Mouse (Mus musculus): ENCODE measurements around the gene Lman1l. TPM values are rescaled to one million over a fixed set of nuclear protein-coding genes. Genes with fewer than 3 reads are reported as not detected.

Lman1l gene
- polyA plus RNA-seq, 1 experiment: not detected

DNA sequence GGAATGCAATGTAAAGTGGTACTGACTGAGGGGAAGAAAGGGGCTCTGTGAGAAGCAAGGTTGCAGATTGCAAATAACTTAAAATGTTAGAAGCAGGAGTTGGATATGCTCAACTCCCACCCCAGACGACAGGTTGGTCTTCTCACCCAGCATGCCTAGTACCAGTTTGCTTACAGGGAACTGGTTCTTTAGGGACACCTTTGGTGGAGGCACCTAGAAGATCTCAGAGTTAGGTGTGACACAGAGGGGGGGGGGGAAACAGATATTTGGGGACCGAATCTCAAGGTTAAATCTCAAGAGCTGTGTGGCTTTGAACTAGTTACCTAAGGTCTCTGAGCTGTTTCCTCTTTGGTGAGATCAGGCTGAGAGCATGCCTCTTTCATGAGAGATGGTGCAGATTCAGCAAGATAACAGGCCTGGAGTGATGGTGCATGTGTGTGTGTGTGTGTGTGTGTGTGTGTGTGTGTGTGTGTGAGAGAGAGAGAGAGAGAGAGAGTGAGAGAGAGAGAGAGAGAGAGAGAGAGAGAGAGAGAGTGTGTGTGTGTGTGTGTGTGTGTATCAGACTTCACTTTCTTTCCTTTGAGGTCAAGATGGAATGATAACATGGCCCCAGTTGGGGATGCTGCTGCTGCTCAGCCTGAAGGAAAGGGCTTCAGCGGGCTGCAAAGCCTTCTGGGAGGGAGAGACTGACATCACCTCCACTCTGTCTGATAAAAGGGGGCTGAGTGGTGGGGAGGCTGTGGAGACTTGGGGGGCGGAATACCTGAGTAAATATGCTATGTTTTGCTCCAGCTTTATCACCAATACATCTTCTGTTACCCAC, 26.9 kb upstream of the Lman1l start:
- Histone ChIP-seq H3K4me1 (ENCODE audit: control insufficient read depth, insufficient read depth, low read length) (peaks cover 5% of the 10 kb centered on the region; the same call in 1 of the 2 replicates), H3K4me3 (ENCODE audit: insufficient read depth, low read length) (no peak overlapping the region), H3K27ac (ENCODE audit: insufficient read depth, low read length) (no peak overlapping the region)
- no peak for TF ChIP-seq CTCF (IDR thresholded peaks at IDR 0.05; ENCODE audit: borderline replicate concordance, insufficient read depth, low read length)
- no peak for TF ChIP-seq POLR2A (IDR thresholded peaks at IDR 0.05; ENCODE audit: low read depth, low read length)

DNA sequence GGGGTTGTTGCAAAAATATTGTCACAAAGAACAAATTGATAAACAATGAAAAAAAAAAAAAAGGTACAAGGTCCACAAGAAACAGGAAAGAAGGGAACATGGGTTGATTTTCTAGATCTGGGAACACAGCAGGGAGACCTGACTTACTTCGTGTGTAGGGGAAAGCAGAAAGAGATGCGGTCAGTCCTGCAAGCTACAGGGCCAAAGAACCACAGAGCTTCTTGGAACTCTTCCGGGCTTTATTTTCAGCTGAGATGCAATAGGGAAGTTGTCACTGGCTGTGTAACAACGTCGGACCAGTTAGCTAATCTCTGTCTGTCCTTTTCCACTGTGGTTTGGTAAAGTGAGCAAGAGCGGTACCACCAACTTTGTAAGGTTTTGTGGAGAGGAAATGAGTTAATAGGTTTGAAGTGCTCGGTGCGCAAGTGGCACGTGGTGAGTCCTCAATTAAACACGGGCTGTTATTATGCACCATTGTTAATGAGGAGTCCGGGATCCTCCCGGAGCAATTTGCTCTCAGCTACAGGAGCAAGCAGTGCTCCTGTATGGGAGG, 26.1 kb upstream of the Lman1l start:
- H3K4me3 ChIP-seq (ENCODE audit: insufficient read depth, low read length): no peak overlapping the region
- no peak for TF ChIP-seq POLR2A (IDR thresholded peaks at IDR 0.05; ENCODE audit: low read depth, low read length)
- TF ChIP-seq CTCF (IDR thresholded peaks at IDR 0.05; ENCODE audit: borderline replicate concordance, insufficient read depth, low read length): no peak
- peaks cover 5% of the 10 kb centered on the region; the same call in 1 of the 2 replicates for H3K4me1 ChIP-seq (ENCODE audit: control insufficient read depth, insufficient read depth, low read length)
- H3K27ac ChIP-seq (ENCODE audit: insufficient read depth, low read length): no peak overlapping the region

DNA sequence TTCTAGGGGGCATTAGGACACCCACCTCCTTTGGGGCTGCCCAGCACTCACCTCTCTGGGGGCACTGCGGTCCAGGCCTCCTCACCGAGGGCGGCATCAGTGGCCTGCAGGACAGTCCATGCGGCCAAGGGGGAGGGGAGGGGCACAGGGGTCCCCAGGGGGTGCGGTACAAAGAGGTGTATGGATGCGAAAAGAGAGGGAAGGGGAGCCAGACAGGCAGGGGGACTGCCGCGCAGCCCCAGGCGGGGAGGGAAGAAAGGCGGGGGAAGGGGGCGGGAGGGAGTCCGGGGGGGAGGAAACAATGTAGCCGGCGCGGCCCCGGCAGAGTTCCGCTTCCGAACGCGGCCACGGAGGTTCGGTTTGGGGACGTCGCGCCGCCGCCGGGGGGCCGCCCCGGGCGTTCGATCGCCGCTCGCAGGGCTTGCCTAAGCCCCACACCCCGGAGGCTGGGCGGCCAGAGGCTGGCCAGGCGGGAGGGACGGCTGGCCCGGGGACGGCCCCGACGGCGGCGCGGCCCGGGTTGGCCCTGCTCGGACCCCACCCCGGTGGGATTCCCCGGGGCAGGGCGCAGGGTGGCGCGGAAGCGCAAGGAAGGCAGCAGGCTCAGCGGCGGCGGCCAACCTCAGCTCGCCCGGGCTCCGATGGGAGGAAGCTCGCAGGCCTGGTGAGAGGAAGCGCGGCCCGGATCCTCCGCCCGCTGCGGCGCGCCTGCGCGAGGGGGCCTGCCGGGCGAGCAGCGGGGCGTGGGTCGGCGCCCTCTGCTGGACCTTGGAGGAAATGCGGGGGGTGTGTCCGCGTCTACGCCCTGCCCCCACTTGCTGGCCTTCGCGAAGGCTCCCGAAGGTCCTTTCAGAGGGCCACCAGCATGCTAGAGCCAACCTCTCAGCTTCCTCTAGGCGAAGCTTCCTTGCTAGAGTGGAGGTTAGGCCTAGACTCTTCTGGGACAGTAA, 24.6 kb upstream of the Lman1l start:
- Histone ChIP-seq H3K4me3 (ENCODE audit: insufficient read depth, low read length) (peak overlapping the region; percentile 67), H3K4me1 (ENCODE audit: control insufficient read depth, insufficient read depth, low read length) (peaks cover 16% of the 10 kb centered on the region; the same call in 1 of the 2 replicates), H3K27ac (ENCODE audit: insufficient read depth, low read length) (peak overlapping the region; percentile 95)
- TF ChIP-seq CTCF (IDR thresholded peaks at IDR 0.05; ENCODE audit: borderline replicate concordance, insufficient read depth, low read length): peak; percentile 79
- TF ChIP-seq POLR2A (IDR thresholded peaks at IDR 0.05; ENCODE audit: low read depth, low read length): peak; percentile 72

DNA sequence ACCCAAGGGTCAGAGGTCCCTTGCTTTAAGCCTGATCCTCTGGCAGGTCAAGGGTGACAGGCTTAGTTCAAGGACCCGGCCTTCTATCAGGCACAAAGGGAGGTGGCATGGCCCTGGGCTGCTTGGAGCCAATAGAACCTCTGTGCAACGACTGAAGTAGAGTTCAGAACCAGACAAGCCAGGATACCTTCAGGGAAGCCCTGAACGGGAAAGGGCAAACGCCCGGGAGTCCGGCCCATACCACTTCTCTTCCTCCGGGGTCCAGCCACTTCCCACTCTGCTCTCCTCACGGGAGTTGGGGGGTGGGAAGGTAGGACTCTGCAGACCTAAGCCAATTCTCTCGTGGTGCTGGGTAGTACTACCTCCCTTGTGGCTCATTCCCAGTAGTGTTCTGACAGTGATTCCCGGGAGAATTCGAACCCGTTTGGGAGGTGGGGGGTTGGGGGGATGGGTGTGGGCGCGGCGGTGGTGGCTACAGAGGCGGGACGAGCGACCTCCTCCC, 23.9 kb upstream of the Lman1l start:
- Histone ChIP-seq H3K27ac (ENCODE audit: insufficient read depth, low read length) (no peak overlapping the region), H3K4me3 (ENCODE audit: insufficient read depth, low read length) (peak overlapping the region; percentile 67), H3K4me1 (ENCODE audit: control insufficient read depth, insufficient read depth, low read length) (peaks cover 22% of the 10 kb centered on the region)
- TF ChIP-seq CTCF (IDR thresholded peaks at IDR 0.05; ENCODE audit: borderline replicate concordance, insufficient read depth, low read length) (no peak), POLR2A (IDR thresholded peaks at IDR 0.05; ENCODE audit: low read depth, low read length) (no peak)

- TF ChIP-seq POLR2A (IDR thresholded peaks at IDR 0.05; ENCODE audit: low read depth, low read length) (no peak), CTCF (IDR thresholded peaks at IDR 0.05; ENCODE audit: borderline replicate concordance, insufficient read depth, low read length) (no peak)
- Histone ChIP-seq H3K27ac (ENCODE audit: insufficient read depth, low read length) (no peak overlapping the region), H3K4me3 (ENCODE audit: insufficient read depth, low read length) (peak overlapping the region; percentile 67), H3K4me1 (ENCODE audit: control insufficient read depth, insufficient read depth, low read length) (peaks cover 26% of the 10 kb centered on the region)
Measured at GRCm38 (mm10) chr9:57643856-57644180, 23.2 kb upstream of the Lman1l start.

DNA sequence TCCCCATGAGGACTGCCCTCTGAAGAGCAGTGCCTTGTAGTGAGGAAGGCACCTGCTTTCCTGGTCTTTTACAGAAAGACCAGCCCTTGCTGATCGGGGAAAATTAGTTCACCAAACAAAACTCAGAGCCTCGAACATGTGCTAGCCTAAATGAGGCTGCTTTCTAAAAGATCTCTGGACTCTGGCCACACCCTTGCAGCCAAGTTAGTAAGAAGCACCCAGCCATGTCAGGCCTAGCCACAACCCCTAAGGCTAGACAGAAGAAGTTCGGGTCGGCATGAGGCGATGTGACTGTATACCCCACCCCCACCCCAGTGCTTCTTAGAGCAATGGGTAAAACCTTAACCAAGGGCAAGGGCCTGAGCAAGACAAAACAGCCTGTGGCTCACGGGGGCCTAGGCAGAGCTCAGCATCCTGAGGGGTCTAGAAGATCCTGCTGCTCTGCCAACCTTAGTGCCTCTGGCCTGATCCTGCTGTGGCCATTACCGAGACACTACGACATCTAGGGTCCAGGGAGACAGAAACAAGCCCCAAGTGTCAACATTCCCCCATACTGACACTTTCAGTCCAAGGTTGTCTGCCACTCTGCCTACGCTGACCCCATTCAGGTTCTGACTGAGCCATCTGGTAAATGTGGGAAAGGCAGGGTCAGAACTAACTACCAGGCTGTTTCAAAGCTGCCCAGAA, 22.7 kb upstream of the Lman1l start:
- no peak overlapping the region for H3K27ac ChIP-seq (ENCODE audit: insufficient read depth, low read length)
- peak overlapping the region; percentile 67 for H3K4me3 ChIP-seq (ENCODE audit: insufficient read depth, low read length)
- no peak for TF ChIP-seq CTCF (IDR thresholded peaks at IDR 0.05; ENCODE audit: borderline replicate concordance, insufficient read depth, low read length)
- TF ChIP-seq POLR2A (IDR thresholded peaks at IDR 0.05; ENCODE audit: low read depth, low read length): no peak
- peaks cover 31% of the 10 kb centered on the region for H3K4me1 ChIP-seq (ENCODE audit: control insufficient read depth, insufficient read depth, low read length)

DNA sequence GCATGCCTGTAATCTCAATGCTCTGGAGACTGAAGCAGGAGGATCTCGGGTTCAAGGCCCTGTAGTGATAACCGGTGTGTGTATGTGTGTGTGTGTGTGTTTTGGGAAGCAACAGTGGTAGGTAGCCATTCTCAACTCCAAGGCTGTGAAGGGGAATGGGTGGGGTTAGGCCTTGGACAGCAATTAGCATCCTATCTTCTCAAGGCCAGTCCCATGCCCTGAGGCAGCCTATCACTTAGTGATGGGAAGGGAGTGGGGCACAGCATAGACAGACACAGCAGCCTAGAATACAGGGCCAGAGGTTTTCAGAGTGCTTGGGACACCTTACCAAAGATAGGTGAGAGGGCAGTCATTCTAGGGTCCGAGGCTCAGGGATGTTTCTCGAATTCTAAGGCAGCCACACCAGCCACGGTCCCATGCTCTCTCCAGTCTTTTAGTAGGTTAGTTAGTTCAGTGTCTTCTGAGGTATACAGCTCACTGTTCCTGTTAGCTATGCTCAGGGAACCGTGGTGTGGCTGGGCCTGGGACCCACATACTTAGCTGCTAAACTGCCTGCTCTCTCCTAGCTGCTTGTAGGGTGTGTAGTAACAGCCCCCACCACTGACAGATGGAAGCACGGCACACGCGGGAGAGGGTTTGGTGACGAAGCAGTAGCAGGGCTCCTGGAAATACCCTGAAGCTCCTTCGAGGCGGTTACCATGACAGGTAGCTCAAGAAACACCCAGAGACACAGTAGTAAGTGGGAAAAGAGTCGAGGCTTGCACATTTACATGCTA, 21.4 kb upstream of the Lman1l start:
- no peak overlapping the region for H3K27ac ChIP-seq (ENCODE audit: insufficient read depth, low read length)
- no peak for TF ChIP-seq CTCF (IDR thresholded peaks at IDR 0.05; ENCODE audit: borderline replicate concordance, insufficient read depth, low read length)
- no peak for TF ChIP-seq POLR2A (IDR thresholded peaks at IDR 0.05; ENCODE audit: low read depth, low read length)
- no peak overlapping the region for H3K4me3 ChIP-seq (ENCODE audit: insufficient read depth, low read length)
- peaks cover 43% of the 10 kb centered on the region for H3K4me1 ChIP-seq (ENCODE audit: control insufficient read depth, insufficient read depth, low read length)

GRCm38 (mm10) chr9:57641022-57641421, 20.4 kb upstream of the Lman1l start:
- H3K4me1 ChIP-seq (ENCODE audit: control insufficient read depth, insufficient read depth, low read length): peaks cover 49% of the 10 kb centered on the region
- no peak overlapping the region for H3K4me3 ChIP-seq (ENCODE audit: insufficient read depth, low read length)
- no peak for TF ChIP-seq POLR2A (IDR thresholded peaks at IDR 0.05; ENCODE audit: low read depth, low read length)
- TF ChIP-seq CTCF (IDR thresholded peaks at IDR 0.05; ENCODE audit: borderline replicate concordance, insufficient read depth, low read length): no peak
- peak overlapping the region; percentile 26; the same call in 1 of the 2 replicates for H3K27ac ChIP-seq (ENCODE audit: insufficient read depth, low read length)
